Mouse (Mus musculus) kidney, adult 2 months (tissue): ENCODE data around the gene Cry2.

Experiments used
- CTCF ChIP-seq: fragments of 200-500 bp; conservative IDR thresholded peaks from 2 replicates; pipeline ENCODE4 v1.5.1; 2011; ENCODE audit warnings: low read depth, mild to moderate bottlenecking, control low read depth, low read length, moderate library complexity, mixed read lengths; ENCODE audit not compliant: insufficient read depth, insufficient read length
- POLR2A ChIP-seq: fragments of 200-500 bp; IDR thresholded peaks from one replicate; pipeline ENCODE4 v1.6.1; 2011; ENCODE audit warnings: low read depth, low read length, control low read depth

DNA sequence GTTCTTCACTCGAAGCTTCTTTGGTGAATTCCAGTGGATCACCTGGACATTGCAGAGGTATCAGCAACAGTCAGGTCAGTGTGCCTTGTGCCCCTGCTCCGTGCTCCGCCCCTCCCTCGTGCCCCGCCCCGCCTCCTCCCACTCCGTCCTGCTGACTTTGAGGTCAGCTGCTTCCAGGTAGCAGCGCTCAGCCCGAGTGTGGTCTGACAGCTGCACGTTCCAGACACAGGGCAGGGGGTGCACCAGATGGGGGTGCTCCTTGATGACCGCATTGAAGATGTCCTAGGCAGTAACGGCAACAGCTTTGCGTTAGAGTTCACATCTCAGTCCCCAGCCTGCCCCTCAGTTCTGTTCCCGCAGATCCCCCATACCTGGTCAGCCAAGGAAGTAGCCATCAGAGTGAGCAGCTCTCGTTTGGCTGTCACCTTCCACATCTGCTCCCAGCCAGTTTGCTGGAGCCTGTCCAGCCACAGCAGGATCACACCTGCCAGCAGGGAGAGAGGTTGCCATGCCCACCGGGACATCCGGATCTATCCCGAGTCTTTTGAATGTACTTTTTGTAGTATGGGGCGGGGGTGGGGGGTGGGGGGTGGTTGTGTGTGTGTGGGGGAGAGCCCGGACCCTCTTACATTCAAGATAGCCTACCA, 66.3 kb downstream of the Cry2 start:
- TF ChIP-seq CTCF, result no peak
- no peak for TF ChIP-seq POLR2A
